Comparison of ENCODE assay signal across 22 mouse cellular contexts in genomic region chr5:107080986-107081624, GRCm38 (mm10).
DNase-seq lines count a peak whose midpoint lies in the region; ATAC-seq and TF ChIP-seq lines count a peak whose summit lies in the region.
"Had no signal": no experiment of that assay in that cellular context is flagged by ENCODE, and none has a peak within 500 bp of the region (broad histone marks: within the 10 kb centered on the region; RNA-seq: fewer than 3 reads in every experiment).

No protein-coding gene starts in this region.

- no peak overlapping the region for H3K4me2 ChIP-seq in heart, embryonic 15.5 days
- no peak overlapping the region for H3K4me2 ChIP-seq in kidney, postnatal 0 days (ENCODE audit: low read length)
- H3K4me2 ChIP-seq: forebrain, embryonic 13.5 days; hindbrain, embryonic 13.5 days; stomach, embryonic 15.5 days had no signal

- no peak for DNase-seq in gastrocnemius, adult 2 months
- no peak for DNase-seq in gastrocnemius, adult 18-20 months (ENCODE audit: low spot score)
- no peak for DNase-seq in heart, postnatal 10 days
- DNase-seq in kidney, postnatal 0 days (ENCODE audit: low spot score): no peak
- DNase-seq in kidney, adult 8-10 months: no peak
- DNase-seq in embryonic facial prominence, embryonic 10.5 days (ENCODE audit: low spot score): no peak
- DNase-seq in adrenal gland, postnatal 25 days: no peak
- DNase-seq: adrenal gland, adult 8-10 months; cerebellum, adult 9-10 months; gastrocnemius, postnatal 25 days; kidney, postnatal 14 days; left cerebral cortex, postnatal 4 days; right cerebral cortex, postnatal 25 days; thymus, adult 18-20 months had no signal

- TF ChIP-seq CTCF in gastrocnemius, adult 2 months (IDR thresholded peaks at IDR 0.05): no peak
- no peak for TF ChIP-seq CTCF in kidney, postnatal 0 days (IDR thresholded peaks at IDR 0.05; ENCODE audit: low read depth)

- no peaks in the 10 kb centered on the region for H3K27me3 ChIP-seq in heart, embryonic 15.5 days
- no peaks in the 10 kb centered on the region for H3K27me3 ChIP-seq in kidney, postnatal 0 days (ENCODE audit: insufficient read depth, low read length)
- H3K27me3 ChIP-seq in embryonic facial prominence, embryonic 10.5 days (replicated peaks; ENCODE audit: low read depth, poor library complexity, severe bottlenecking): no peaks in the 10 kb centered on the region
- H3K27me3 ChIP-seq: hindbrain, embryonic 13.5 days; Patski; stomach, embryonic 15.5 days had no signal

- WGBS in heart, embryonic 15.5 days: 57% methylated on average over 12 of the region's 12 CpGs
- WGBS in kidney, postnatal 0 days: 46% methylated on average over 12 of the region's 12 CpGs
- 47% methylated on average over 12 of the region's 12 CpGs for WGBS in embryonic facial prominence, embryonic 10.5 days

- ATAC-seq in heart, embryonic 15.5 days (replicated peaks; ENCODE audit: insufficient number of reproducible peaks, insufficient read depth, low FRiP score, low read depth): peak; percentile 70
- ATAC-seq in kidney, postnatal 0 days (replicated peaks; ENCODE audit: low FRiP score, low read depth): no peak
- ATAC-seq: CD4-positive, CD25-positive, alpha-beta regulatory T cell, adult 4 months; forebrain, embryonic 13.5 days; Patski had no signal

- no peak overlapping the region for H3K9ac ChIP-seq in heart, embryonic 15.5 days
- H3K9ac ChIP-seq in kidney, postnatal 0 days (ENCODE audit: low read depth, low read length): no peak overlapping the region
- H3K9ac ChIP-seq: forebrain, embryonic 13.5 days; hindbrain, embryonic 13.5 days; liver, embryonic 14.5 days; stomach, embryonic 15.5 days had no signal

- peaks cover 24% of the 10 kb centered on the region for H3K4me1 ChIP-seq in heart, embryonic 15.5 days (replicated peaks)
- H3K4me1 ChIP-seq in kidney, postnatal 0 days (replicated peaks; ENCODE audit: insufficient read depth, low read length): 0 out of 2 replicates have a peak, but pooled peaks cover 4% of the 10 kb centered on the region
- H3K4me1 ChIP-seq in embryonic facial prominence, embryonic 10.5 days: peaks cover 20% of the 10 kb centered on the region

- peak overlapping the region; percentile 41; the same call in 1 of the 2 replicates for H3K27ac ChIP-seq in gastrocnemius, adult 2 months
- peak overlapping the region; percentile 57 for H3K27ac ChIP-seq in heart, embryonic 15.5 days
- H3K27ac ChIP-seq in kidney, postnatal 0 days: peak overlapping the region; percentile 31; the same call in 1 of the 2 replicates
- 0 out of 2 replicates have a peak overlapping the region, but pooled peaks have one; percentile 4 for H3K27ac ChIP-seq in embryonic facial prominence, embryonic 10.5 days (replicated peaks)
- H3K27ac ChIP-seq: forebrain, embryonic 13.5 days; hindbrain, embryonic 13.5 days; left cerebral cortex, adult 2 months; liver, embryonic 14.5 days; stomach, embryonic 15.5 days had no signal

- no peaks in the 10 kb centered on the region for H3K36me3 ChIP-seq in heart, embryonic 15.5 days
- H3K36me3 ChIP-seq in kidney, postnatal 0 days (ENCODE audit: insufficient read depth, low read length): no peaks in the 10 kb centered on the region
- H3K36me3 ChIP-seq in embryonic facial prominence, embryonic 10.5 days (replicated peaks): no peaks in the 10 kb centered on the region
- H3K36me3 ChIP-seq: hindbrain, embryonic 13.5 days; stomach, embryonic 15.5 days had no signal

- intact Hi-C loops in gastrocnemius, adult 2 months (cut with DNase I): no loop called here
- intact Hi-C loops in heart, postnatal 10 days (cut with DNase I): no loop called here

- no peaks in the 10 kb centered on the region for H3K9me3 ChIP-seq in heart, embryonic 15.5 days (replicated peaks)
- H3K9me3 ChIP-seq in kidney, postnatal 0 days (replicated peaks; ENCODE audit: low read length): no peaks in the 10 kb centered on the region
- no peaks in the 10 kb centered on the region for H3K9me3 ChIP-seq in embryonic facial prominence, embryonic 10.5 days
- H3K9me3 ChIP-seq: forebrain, embryonic 13.5 days; hindbrain, embryonic 13.5 days; stomach, embryonic 15.5 days had no signal

- H3K4me3 ChIP-seq in gastrocnemius, adult 2 months: no peak overlapping the region
- no peak overlapping the region for H3K4me3 ChIP-seq in heart, embryonic 15.5 days
- H3K4me3 ChIP-seq in kidney, postnatal 0 days (replicated peaks; ENCODE audit: low read depth, low read length): no peak overlapping the region
- H3K4me3 ChIP-seq in embryonic facial prominence, embryonic 10.5 days: no peak overlapping the region
- H3K4me3 ChIP-seq: forebrain, embryonic 13.5 days; hindbrain, embryonic 13.5 days; left cerebral cortex, adult 2 months; stomach, embryonic 15.5 days had no signal

Comparison
In these comparisons a context has a peak if more than half of its experiments do, and no peak if none do; other contexts are left out.
1. H3K27ac ChIP-seq: peak in every context shown above with its lines; median percentile 57 in heart, embryonic 15.5 days; 41 in gastrocnemius, adult 2 months; 31 in kidney, postnatal 0 days; 4 in embryonic facial prominence, embryonic 10.5 days.